Mouse (Mus musculus): Measurements from ENCODE around the gene Wdr27. TPM values are rescaled to one million over a fixed set of nuclear protein-coding genes. Genes with fewer than 3 reads are reported as not detected.
"Not testable (repeated sequence)": the region's sequence is repeated elsewhere in the genome, so short reads cannot be mapped to it uniquely, and the experiment has no call there.

The Wdr27 gene
- polyA plus RNA-seq (2012; ENCODE audit: insufficient read depth, insufficient read length, missing spikeins) = 1.9 and 3.8 TPM in 2 replicates

DNA sequence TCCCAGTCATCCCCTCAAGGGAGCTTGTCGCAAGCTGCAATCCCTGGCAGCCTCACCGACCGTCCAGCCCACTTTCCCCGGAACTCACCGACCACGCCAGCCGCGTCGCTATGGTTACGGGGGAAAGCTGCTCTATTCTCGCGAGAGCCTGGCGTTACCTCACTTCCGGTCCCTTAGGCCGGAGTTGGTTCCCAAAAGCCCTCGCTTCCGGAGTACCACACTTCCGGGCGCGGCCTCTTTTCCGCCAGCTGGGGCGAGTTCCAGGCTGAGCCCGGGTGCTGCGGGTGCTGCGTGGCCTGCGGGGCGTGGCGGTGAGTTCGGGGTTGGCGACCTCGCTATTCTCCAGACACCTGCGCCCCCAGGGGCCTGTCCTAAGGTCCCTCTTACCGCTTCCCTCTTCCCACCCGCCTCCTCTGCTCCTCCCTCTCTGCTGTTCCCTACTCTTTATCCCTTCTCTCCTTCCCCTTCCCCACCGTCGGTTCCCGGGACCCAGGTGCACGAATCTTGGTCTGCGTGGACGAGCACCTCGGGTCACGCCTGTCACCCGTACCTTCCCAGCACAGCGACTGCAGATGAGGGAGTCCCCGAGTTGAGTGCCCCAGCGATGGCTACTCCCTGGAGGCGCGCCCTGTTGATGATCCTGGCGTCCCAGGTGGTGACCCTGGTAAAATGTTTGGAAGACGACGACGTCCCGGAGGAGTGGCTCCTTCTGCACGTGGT is at the start of gene Wdr27, which contains the start of gene 1600012H06Rik:
Wdr27 (minus strand) TSS at position 150 of the 720 bp plus-strand sequence.
1600012H06Rik (plus strand) TSS at position 176 of the 720 bp plus-strand sequence.
- peak within 1 kb of the TSS; percentile 60 for H3K27ac ChIP-seq (ENCODE audit: insufficient read depth, low read depth, low read length)
- TF ChIP-seq CTCF (IDR thresholded peaks at IDR 0.05; ENCODE audit: low read depth, low read length) = no peak
- TF ChIP-seq POLR2A (IDR thresholded peaks at IDR 0.05; ENCODE audit: borderline replicate concordance, low read depth, low read length) = no peak
- H3K4me3 ChIP-seq (ENCODE audit: insufficient read depth, low read length) = peak within 1 kb of the TSS; percentile 85
- peaks cover 7% of the 10 kb centered on the region for H3K4me1 ChIP-seq (ENCODE audit: control insufficient read depth, insufficient read depth, low read length)

DNA sequence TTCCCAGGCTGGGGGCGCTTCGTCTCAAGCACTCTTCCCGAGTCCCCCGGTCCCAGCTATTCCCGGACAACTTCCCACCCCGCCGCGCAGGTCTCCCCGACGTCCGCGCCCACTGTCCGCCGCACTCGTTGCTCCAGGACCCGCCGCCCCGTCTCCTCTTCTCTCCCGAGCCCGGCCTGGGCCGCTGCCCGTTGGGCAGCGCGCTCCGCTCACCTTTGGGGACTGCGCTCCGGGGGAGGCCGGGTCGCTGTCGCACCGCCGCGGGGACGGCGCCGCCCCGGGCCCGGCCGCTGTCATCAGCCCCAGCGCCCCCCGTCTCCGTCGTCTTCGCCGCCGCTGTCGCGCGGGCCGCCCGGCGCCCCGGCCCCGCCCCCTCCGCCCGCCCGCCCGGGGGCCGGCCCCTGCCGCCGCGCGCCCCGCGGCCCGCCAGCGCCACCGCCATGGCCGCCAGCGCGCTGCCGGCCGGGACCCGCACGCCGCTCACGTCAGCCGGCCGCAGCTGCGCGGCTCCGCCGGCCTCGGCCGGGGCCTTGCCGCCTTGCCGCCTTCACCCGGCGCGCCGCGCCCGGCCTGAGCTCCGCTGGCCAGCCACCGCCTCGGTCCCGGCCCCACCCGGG is 49.7 kb upstream of the Wdr27 start:
- H3K4me1 ChIP-seq (ENCODE audit: control insufficient read depth, insufficient read depth, low read length); H3K27ac ChIP-seq (ENCODE audit: insufficient read depth, low read depth, low read length); H3K4me3 ChIP-seq (ENCODE audit: insufficient read depth, low read length): not testable (repeated sequence)

DNA sequence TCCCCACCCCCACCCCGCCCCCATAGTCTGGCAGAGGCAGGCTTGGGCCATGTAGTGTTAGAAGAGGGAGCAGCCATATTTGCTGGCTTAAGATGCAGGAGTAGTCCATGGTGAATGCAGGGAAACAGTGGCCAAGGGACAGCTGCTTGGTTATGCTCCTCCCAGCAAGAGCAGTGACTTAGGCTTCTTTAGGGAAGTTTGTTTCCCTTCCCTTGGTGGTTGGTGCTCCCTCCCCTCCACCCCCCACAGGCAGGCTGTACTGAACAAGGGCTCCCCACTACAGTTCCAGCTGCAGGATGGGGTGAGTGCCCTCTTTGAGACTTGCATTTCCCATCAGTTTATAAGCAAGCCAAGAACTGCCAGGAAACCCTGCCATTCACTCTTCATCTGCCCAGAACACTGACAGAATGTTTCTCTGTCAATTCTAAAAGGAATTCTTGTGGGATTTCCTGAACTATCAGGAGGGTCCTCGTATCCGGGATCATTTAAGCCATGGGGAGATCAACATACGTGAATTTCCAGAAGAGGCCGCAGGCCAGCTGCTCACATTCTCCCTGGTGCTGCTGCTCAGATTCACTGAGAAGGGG is 47.3 kb upstream of the Wdr27 start:
- not testable (repeated sequence) for H3K4me3 ChIP-seq (ENCODE audit: insufficient read depth, low read length)

DNA sequence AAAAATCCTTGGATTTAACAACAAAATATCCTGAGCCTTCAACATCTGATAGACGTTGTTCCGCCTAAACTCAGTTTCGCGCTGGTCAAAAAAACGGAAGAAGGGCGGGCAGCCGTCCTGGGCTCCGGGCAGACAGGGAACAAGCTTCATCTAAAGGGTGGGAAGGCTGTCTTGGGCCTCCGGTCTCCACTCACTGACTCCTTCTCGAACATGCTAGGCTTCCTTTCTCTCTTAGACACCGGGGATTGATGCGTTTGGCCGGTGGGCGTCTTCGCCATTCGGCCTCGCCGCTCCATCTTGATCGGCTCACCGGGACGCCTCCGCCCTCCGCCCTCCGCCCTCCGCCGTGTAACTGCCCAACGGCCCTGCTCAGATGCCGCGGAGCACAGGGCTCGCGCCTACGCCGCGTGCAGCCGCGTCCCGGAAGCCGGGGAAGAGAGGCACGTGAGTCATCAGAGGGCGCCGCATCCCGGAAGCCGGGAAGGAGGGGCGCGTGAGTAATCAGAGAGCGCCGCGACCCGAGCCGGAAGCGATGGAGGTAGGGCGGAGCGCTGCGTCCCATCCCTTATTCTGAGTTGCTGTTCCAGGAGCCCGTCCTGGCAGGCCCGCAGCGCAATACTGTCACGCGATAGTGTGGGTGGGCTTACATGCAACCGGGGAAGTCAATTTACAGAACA is 35.5 kb upstream of the Wdr27 start, which contains the start of the genes 9030025P20Rik and Gm3417:
9030025P20Rik (plus strand) TSS at position 107 of the 677 bp plus-strand sequence.
Gm3417 (minus strand) TSS at position 429 of the 677 bp plus-strand sequence.
- not testable (repeated sequence) for H3K4me1 ChIP-seq (ENCODE audit: control insufficient read depth, insufficient read depth, low read length)

More for the DNA sequence above, 47.3 kb upstream of the Wdr27 start:
- not testable (repeated sequence) for H3K4me1 ChIP-seq (ENCODE audit: control insufficient read depth, insufficient read depth, low read length)
- H3K27ac ChIP-seq (ENCODE audit: insufficient read depth, low read depth, low read length) = peak overlapping the region; percentile 52

DNA sequence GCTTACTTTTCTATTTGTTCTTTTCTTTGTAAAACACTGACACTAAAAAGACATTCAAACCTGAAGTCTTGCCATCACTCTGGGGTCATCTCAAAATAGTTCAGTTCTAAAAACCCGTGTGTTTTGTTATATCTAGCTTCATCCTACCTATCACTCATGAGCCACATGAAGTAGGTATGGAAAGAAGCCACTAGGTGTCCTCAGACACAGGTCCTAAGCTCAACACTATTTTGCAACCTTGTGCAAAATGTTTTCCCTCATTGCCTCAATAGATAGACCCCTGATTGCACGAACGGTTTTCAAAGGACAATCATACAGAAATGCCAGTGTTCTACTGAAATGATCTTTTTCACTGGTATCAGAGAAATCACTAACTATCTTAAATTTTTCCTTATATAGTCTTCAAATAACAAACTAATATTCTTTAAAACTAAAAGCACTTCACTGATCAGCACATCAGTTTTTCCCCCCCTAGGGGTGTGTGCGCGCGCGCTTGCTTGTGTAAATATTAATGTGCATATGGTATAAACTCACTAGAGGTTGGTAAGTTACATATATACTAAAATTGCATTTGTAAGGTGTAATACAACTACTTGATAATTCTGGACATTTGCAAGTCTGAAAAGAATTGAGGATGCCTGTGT is 34.9 kb upstream of the Wdr27 start:
- 0 out of 2 replicates have a peak overlapping the region, but pooled peaks have one; percentile 26 for H3K27ac ChIP-seq (ENCODE audit: insufficient read depth, low read depth, low read length)
- not testable (repeated sequence) for H3K4me1 ChIP-seq (ENCODE audit: control insufficient read depth, insufficient read depth, low read length); H3K4me3 ChIP-seq (ENCODE audit: insufficient read depth, low read length)

More for the DNA sequence above, 35.5 kb upstream of the Wdr27 start, which contains the start of the genes 9030025P20Rik and Gm3417:
- not testable (repeated sequence) for H3K4me3 ChIP-seq (ENCODE audit: insufficient read depth, low read length)
- H3K27ac ChIP-seq (ENCODE audit: insufficient read depth, low read depth, low read length) = 0 out of 2 replicates have a peak within 1 kb of the TSS, but pooled peaks have one; percentile 26

DNA sequence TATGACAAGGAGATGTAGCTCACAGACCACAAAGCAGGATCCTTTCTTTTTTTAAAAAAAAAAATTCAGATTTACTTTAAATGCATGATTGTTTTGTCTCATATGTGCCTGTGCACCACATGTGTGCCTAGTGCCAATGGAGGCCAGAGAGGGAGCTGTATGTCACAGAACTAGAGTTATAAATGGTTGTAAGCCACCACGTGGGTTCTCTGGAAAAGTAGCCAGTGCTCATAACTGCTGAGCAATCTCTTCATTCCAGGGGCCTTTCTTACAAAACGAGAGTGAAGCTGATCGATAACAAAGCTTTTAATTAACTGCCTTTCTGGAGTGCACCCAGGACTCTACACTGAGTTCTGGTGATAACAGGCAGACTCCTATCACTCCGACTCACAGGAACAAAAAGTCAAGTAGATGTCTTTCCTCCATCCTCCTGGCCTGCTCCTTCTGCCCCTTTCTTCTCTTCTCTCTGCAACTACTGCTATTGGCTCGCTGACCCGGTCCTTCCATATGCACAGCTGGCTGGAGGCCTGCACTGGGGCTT is 25.5 kb upstream of the Wdr27 start:
- not testable (repeated sequence) for H3K27ac ChIP-seq (ENCODE audit: insufficient read depth, low read depth, low read length); H3K4me1 ChIP-seq (ENCODE audit: control insufficient read depth, insufficient read depth, low read length); H3K4me3 ChIP-seq (ENCODE audit: insufficient read depth, low read length)

DNA sequence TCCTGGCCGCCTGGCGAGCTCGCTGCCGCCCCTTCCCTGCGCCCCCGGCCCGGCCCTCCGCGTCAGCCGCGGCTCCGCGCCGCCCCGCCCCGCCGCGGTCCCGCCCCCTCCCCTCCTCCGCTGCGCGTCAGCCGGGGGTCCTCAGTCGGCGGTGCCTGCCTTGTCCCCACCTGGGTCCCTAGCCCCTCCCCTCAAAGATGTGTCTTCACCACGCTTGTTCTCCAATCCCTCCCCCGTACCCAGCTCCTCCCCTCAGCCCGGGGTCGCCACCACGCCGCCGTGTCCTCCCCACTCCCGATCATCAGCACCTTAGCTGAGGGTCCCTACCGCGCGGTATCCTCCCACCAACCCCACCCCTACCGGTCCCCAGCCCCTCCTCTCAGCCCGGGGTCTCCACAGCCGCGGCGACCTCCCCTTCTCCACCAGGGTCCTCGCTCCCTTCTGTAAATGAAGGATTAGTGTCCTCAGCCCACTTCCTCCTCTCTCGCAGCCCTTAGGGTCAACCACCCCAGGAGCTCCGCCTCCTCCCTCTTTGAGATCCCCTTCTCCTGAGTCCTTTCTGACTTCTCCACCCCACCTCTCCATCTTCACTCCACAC is 18.7 kb upstream of the Wdr27 start:
- H3K4me1 ChIP-seq (ENCODE audit: control insufficient read depth, insufficient read depth, low read length); H3K4me3 ChIP-seq (ENCODE audit: insufficient read depth, low read length); H3K27ac ChIP-seq (ENCODE audit: insufficient read depth, low read depth, low read length): not testable (repeated sequence)

DNA sequence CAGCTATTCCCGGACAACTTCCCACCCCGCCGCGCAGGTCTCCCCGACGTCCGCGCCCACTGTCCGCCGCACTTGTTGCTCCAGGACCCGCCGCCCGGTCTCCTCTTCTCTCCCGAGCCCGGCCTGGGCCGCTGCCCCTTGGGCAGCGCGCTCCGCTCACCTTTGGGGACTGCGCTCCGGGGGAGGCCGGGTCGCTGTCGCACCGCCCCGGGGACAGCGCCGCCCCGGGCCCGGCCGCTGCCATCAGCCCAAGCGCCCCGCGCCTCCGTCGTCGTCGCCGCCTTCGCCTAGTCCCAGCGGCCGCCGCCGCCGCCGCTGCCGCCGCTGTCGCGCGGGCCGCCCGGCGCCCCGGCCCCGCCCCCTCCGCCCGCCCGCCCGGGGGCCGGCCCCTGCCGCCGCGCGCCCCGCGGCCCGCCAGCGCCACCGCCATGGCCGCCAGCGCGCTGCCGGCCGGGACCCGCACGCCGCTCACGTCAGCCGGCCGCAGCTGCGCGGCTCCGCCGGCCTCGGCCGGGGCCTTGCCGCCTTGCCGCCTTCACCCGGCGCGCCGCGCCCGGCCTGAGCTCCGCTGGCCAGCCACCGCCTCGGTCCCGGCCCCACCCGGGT is 18.1 kb upstream of the Wdr27 start, which contains the start of gene Phf10:
Phf10 (minus strand) TSS at position 323 of the 606 bp plus-strand sequence.
- H3K27ac ChIP-seq (ENCODE audit: insufficient read depth, low read depth, low read length); H3K4me1 ChIP-seq (ENCODE audit: control insufficient read depth, insufficient read depth, low read length): not testable (repeated sequence)

DNA sequence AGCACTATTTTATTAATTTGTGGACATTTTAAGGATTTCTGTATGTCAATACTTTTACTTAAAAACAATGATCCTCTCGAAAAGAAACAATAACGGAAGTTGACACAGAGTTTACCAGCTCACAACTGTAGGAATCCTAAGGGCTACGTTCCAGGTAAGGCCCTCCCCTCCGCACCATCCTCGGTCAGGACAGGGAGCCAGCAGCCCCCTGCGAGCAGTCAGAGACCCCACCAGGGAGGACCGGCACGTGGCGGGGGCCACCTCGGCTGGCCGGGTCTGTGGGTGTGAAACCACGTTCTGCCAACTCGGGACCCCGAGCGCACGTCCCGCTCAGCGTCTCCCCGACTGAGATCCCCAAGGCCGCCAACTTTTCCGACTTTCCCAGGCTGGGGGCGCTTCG is 17.6 kb upstream of the Wdr27 start:
- TF ChIP-seq CTCF (IDR thresholded peaks at IDR 0.05; ENCODE audit: low read depth, low read length) = no peak
- no peak for TF ChIP-seq POLR2A (IDR thresholded peaks at IDR 0.05; ENCODE audit: borderline replicate concordance, low read depth, low read length)
- Histone ChIP-seq H3K4me3 (ENCODE audit: insufficient read depth, low read length) (peak overlapping the region; percentile 84), H3K27ac (ENCODE audit: insufficient read depth, low read depth, low read length) (no peak overlapping the region), H3K4me1 (ENCODE audit: control insufficient read depth, insufficient read depth, low read length) (peaks cover 2% of the 10 kb centered on the region; the same call in 1 of the 2 replicates)

More for the DNA sequence above, 18.1 kb upstream of the Wdr27 start, which contains the start of gene Phf10:
- H3K4me3 ChIP-seq (ENCODE audit: insufficient read depth, low read length) = peak within 1 kb of the TSS; percentile 84
